Mouse (Mus musculus) heart, postnatal 0 days (tissue): ENCODE data around the gene Abcb1b.

Source experiments
- CTCF ChIP-seq: IDR thresholded peaks from 2 replicates; pipeline ENCODE4 v1.5.1; 2016; ENCODE audit warnings: antibody characterized with exemption, control low read depth, low read depth
- EP300 ChIP-seq: IDR thresholded peaks from 2 replicates; pipeline ENCODE4 v1.6.1; 2016; ENCODE audit warnings: antibody characterized with exemption, low read depth

- TF ChIP-seq CTCF, result no peak
- TF ChIP-seq EP300, result no peak
Observed at GRCm38 (mm10) chr5:8819635-8820591, 22.0 kb downstream of the Abcb1b start.
